Mouse (Mus musculus): Measurements from ENCODE around the gene Cdipt.

DNA sequence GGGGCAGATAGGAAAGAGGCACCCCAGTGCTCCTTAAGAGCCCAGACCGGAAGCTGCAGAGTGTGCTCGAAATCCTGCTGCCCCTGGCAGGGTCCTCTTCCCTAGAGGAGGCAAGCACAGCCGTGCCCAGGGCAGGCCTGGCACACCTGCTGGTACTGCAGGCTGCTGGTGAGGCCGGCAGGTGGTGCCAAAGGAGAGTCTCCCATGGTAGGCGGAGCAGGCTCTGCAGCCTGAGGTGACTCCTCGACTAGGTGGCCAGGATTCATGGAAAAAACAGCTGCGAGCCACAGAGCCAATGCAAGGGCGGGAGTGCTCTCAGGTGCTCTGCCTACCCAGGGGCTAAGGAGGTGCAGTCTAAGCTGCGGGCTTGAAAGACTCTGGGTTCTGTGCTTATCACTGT lies 10.6 kb downstream of the Cdipt start:
- TF ChIP-seq EP300 (IDR thresholded peaks at IDR 0.05; ENCODE audit: low read depth) (no peak), CTCF (IDR thresholded peaks at IDR 0.05; ENCODE audit: low read depth) (peak; percentile 62)

Measured in liver, postnatal 0 days (tissue).